Mouse (Mus musculus): ENCODE results near the gene Slc35f2. TPM values are rescaled to one million over a fixed set of nuclear protein-coding genes. Genes with fewer than 3 reads are reported as not detected.

Slc35f2 gene
- polyA plus RNA-seq, 1 experiment from 2014 or later, result 20.1 TPM

GRCm38 (mm10) chr9:53772121-53772561, 803 bp downstream of the Slc35f2 start:
- Histone ChIP-seq H3K4me2 (replicated peaks; ENCODE audit: low read depth, low read length) (peak overlapping the region; percentile 98), H3K36me3 (ENCODE audit: insufficient read depth, low read length) (no peaks in the 10 kb centered on the region), H3K9me3 (ENCODE audit: low read length) (0 out of 2 replicates have a peak, but pooled peaks cover 7% of the 10 kb centered on the region), H3K27me3 (ENCODE audit: insufficient read depth, low read length) (peaks cover 17% of the 10 kb centered on the region), H3K4me1 (ENCODE audit: insufficient read depth, low read length) (peaks cover 15% of the 10 kb centered on the region; the same call in 1 of the 2 replicates), H3K27ac (ENCODE audit: low read length) (peak overlapping the region; percentile 69; the same call in 1 of the 2 replicates), H3K4me3 (ENCODE audit: low read length) (peak overlapping the region; percentile 66), H3K9ac (replicated peaks; ENCODE audit: low read length) (peak overlapping the region; percentile 71)
- 3% methylated on average over 17 of the region's 17 CpGs for WGBS
- ATAC-seq (ENCODE audit: low FRiP score, low TSS enrichment), result peak; percentile 72

GRCm38 (mm10) chr9:53775511-53775910, 4.2 kb downstream of the Slc35f2 start:
- no peaks in the 10 kb centered on the region for H3K36me3 ChIP-seq (ENCODE audit: insufficient read depth, low read length)
- no peak overlapping the region for H3K4me2 ChIP-seq (replicated peaks; ENCODE audit: low read depth, low read length)
- H3K4me3 ChIP-seq (ENCODE audit: low read length), result no peak overlapping the region
- no peak overlapping the region for H3K9ac ChIP-seq (replicated peaks; ENCODE audit: low read length)
- 86% methylated on average over 2 of the region's 2 CpGs for WGBS
- no peak for ATAC-seq (ENCODE audit: low FRiP score, low TSS enrichment)
- H3K27ac ChIP-seq (ENCODE audit: low read length), result no peak overlapping the region
- H3K27me3 ChIP-seq (ENCODE audit: insufficient read depth, low read length), result peaks cover 14% of the 10 kb centered on the region
- peaks cover 15% of the 10 kb centered on the region; the same call in 1 of the 2 replicates for H3K4me1 ChIP-seq (ENCODE audit: insufficient read depth, low read length)
- H3K9me3 ChIP-seq (ENCODE audit: low read length), result no peaks in the 10 kb centered on the region

- Histone ChIP-seq H3K4me1 (ENCODE audit: insufficient read depth, low read length) (no peaks in the 10 kb centered on the region), H3K4me2 (replicated peaks; ENCODE audit: low read depth, low read length) (no peak overlapping the region), H3K9me3 (ENCODE audit: low read length) (no peaks in the 10 kb centered on the region), H3K27ac (ENCODE audit: low read length) (no peak overlapping the region), H3K9ac (replicated peaks; ENCODE audit: low read length) (no peak overlapping the region), H3K36me3 (ENCODE audit: insufficient read depth, low read length) (no peaks in the 10 kb centered on the region), H3K27me3 (ENCODE audit: insufficient read depth, low read length) (no peaks in the 10 kb centered on the region), H3K4me3 (ENCODE audit: low read length) (no peak overlapping the region)
- WGBS, result 66% methylated on average over 16 of the region's 16 CpGs
- no peak for ATAC-seq (ENCODE audit: low FRiP score, low TSS enrichment)
Observed at GRCm38 (mm10) chr9:53786561-53787407, 15.4 kb downstream of the Slc35f2 start.

GRCm38 (mm10) chr9:53793830-53794330, 22.5 kb downstream of the Slc35f2 start:
- WGBS, result 61% methylated on average over 1 of the region's 1 CpGs
- Histone ChIP-seq H3K27ac (ENCODE audit: low read length) (no peak overlapping the region), H3K27me3 (ENCODE audit: insufficient read depth, low read length) (no peaks in the 10 kb centered on the region), H3K4me3 (ENCODE audit: low read length) (no peak overlapping the region), H3K9me3 (ENCODE audit: low read length) (no peaks in the 10 kb centered on the region), H3K9ac (replicated peaks; ENCODE audit: low read length) (no peak overlapping the region), H3K4me2 (replicated peaks; ENCODE audit: low read depth, low read length) (no peak overlapping the region), H3K36me3 (ENCODE audit: insufficient read depth, low read length) (no peaks in the 10 kb centered on the region), H3K4me1 (ENCODE audit: insufficient read depth, low read length) (no peaks in the 10 kb centered on the region)
- ATAC-seq (ENCODE audit: low FRiP score, low TSS enrichment), result no peak

DNA sequence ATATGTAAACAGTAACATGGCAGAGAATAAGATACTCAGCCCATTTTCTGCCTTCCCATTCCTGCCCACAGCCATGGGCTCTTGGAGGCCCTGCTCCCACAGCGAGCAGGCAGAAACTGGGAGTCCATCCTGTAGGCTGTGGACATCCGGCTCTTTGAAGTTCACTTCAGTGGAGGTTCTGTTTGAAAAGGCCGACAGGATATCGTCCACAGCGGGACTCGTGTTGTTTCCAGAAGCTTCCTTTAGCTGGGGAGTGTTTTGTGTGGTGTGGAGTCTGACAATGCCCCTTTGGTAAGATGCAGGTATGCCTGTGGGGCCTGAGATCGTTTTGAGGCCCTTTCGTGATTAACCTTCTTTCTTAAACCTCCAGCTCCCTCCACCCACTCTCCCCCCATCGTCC, 23.2 kb downstream of the Slc35f2 start:
- H3K9me3 ChIP-seq (ENCODE audit: low read length), result no peaks in the 10 kb centered on the region
- H3K27me3 ChIP-seq (ENCODE audit: insufficient read depth, low read length), result no peaks in the 10 kb centered on the region
- H3K27ac ChIP-seq (ENCODE audit: low read length), result no peak overlapping the region
- H3K36me3 ChIP-seq (ENCODE audit: insufficient read depth, low read length), result no peaks in the 10 kb centered on the region
- no peak overlapping the region for H3K4me2 ChIP-seq (replicated peaks; ENCODE audit: low read depth, low read length)
- WGBS, result 38% methylated on average over 9 of the region's 9 CpGs
- H3K4me3 ChIP-seq (ENCODE audit: low read length), result no peak overlapping the region
- ATAC-seq (ENCODE audit: low FRiP score, low TSS enrichment), result no peak
- H3K9ac ChIP-seq (replicated peaks; ENCODE audit: low read length), result no peak overlapping the region
- H3K4me1 ChIP-seq (ENCODE audit: insufficient read depth, low read length), result no peaks in the 10 kb centered on the region

- ATAC-seq (ENCODE audit: low FRiP score, low TSS enrichment), result no peak
- no peaks in the 10 kb centered on the region for H3K36me3 ChIP-seq (ENCODE audit: insufficient read depth, low read length)
- no peak overlapping the region for H3K4me2 ChIP-seq (replicated peaks; ENCODE audit: low read depth, low read length)
- H3K4me3 ChIP-seq (ENCODE audit: low read length), result no peak overlapping the region
- H3K9me3 ChIP-seq (ENCODE audit: low read length), result no peaks in the 10 kb centered on the region
- no peak overlapping the region for H3K27ac ChIP-seq (ENCODE audit: low read length)
- no peak overlapping the region for H3K9ac ChIP-seq (replicated peaks; ENCODE audit: low read length)
- no peaks in the 10 kb centered on the region for H3K4me1 ChIP-seq (ENCODE audit: insufficient read depth, low read length)
- H3K27me3 ChIP-seq (ENCODE audit: insufficient read depth, low read length), result no peaks in the 10 kb centered on the region
Observed at GRCm38 (mm10) chr9:53795351-53795750, 24.0 kb downstream of the Slc35f2 start.

- H3K27ac ChIP-seq (ENCODE audit: low read length), result no peak overlapping the region
- no peak for ATAC-seq (ENCODE audit: low FRiP score, low TSS enrichment)
- no peaks in the 10 kb centered on the region for H3K27me3 ChIP-seq (ENCODE audit: insufficient read depth, low read length)
- no peak overlapping the region for H3K9ac ChIP-seq (replicated peaks; ENCODE audit: low read length)
- no peaks in the 10 kb centered on the region for H3K36me3 ChIP-seq (ENCODE audit: insufficient read depth, low read length)
- 83% methylated on average over 3 of the region's 3 CpGs for WGBS
- no peak overlapping the region for H3K4me3 ChIP-seq (ENCODE audit: low read length)
- no peaks in the 10 kb centered on the region for H3K9me3 ChIP-seq (ENCODE audit: low read length)
- no peaks in the 10 kb centered on the region for H3K4me1 ChIP-seq (ENCODE audit: insufficient read depth, low read length)
- no peak overlapping the region for H3K4me2 ChIP-seq (replicated peaks; ENCODE audit: low read depth, low read length)
Observed at GRCm38 (mm10) chr9:53796386-53796785, 25.0 kb downstream of the Slc35f2 start.

GRCm38 (mm10) chr9:53797141-53797540, 25.8 kb downstream of the Slc35f2 start:
- Histone ChIP-seq H3K27me3 (ENCODE audit: insufficient read depth, low read length) (no peaks in the 10 kb centered on the region), H3K27ac (ENCODE audit: low read length) (no peak overlapping the region), H3K9me3 (ENCODE audit: low read length) (no peaks in the 10 kb centered on the region), H3K36me3 (ENCODE audit: insufficient read depth, low read length) (no peaks in the 10 kb centered on the region), H3K4me2 (replicated peaks; ENCODE audit: low read depth, low read length) (no peak overlapping the region), H3K4me3 (ENCODE audit: low read length) (no peak overlapping the region), H3K9ac (replicated peaks; ENCODE audit: low read length) (no peak overlapping the region), H3K4me1 (ENCODE audit: insufficient read depth, low read length) (no peaks in the 10 kb centered on the region)
- 80% methylated on average over 2 of the region's 2 CpGs for WGBS
- ATAC-seq (ENCODE audit: low FRiP score, low TSS enrichment), result no peak

DNA sequence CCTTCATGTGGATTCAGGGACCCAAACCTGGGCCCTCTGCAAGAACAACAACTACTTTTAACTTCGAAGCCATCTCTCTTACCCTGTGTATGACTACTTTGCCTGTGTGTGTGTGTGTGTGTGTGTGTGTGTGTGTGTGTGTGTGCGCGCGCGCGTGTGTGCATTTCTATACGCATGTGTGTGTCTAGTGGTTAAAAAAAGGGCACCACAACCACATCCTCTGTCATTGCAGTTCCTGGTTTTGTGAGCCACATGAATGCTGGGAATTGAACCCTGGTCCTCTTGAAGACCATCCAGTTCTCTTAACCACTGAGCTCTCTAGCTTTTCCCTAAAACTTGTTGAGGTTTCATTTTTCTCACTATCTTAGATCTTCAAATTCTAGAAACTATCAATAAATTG, 31.6 kb downstream of the Slc35f2 start:
- H3K4me2 ChIP-seq (replicated peaks; ENCODE audit: low read depth, low read length), result no peak overlapping the region
- H3K36me3 ChIP-seq (ENCODE audit: insufficient read depth, low read length), result no peaks in the 10 kb centered on the region
- ATAC-seq (ENCODE audit: low FRiP score, low TSS enrichment), result no peak
- peaks cover 3% of the 10 kb centered on the region; the same call in 1 of the 2 replicates for H3K4me1 ChIP-seq (ENCODE audit: insufficient read depth, low read length)
- no peaks in the 10 kb centered on the region for H3K9me3 ChIP-seq (ENCODE audit: low read length)
- no peak overlapping the region for H3K27ac ChIP-seq (ENCODE audit: low read length)
- no peaks in the 10 kb centered on the region for H3K27me3 ChIP-seq (ENCODE audit: insufficient read depth, low read length)
- H3K9ac ChIP-seq (replicated peaks; ENCODE audit: low read length), result no peak overlapping the region
- H3K4me3 ChIP-seq (ENCODE audit: low read length), result no peak overlapping the region
- WGBS, result 96% methylated on average over 7 of the region's 7 CpGs

GRCm38 (mm10) chr9:53806496-53807086, 35.3 kb downstream of the Slc35f2 start:
- Histone ChIP-seq H3K4me3 (ENCODE audit: low read length) (no peak overlapping the region), H3K36me3 (ENCODE audit: insufficient read depth, low read length) (no peaks in the 10 kb centered on the region), H3K9me3 (ENCODE audit: low read length) (no peaks in the 10 kb centered on the region), H3K9ac (replicated peaks; ENCODE audit: low read length) (no peak overlapping the region), H3K27me3 (ENCODE audit: insufficient read depth, low read length) (no peaks in the 10 kb centered on the region), H3K4me1 (ENCODE audit: insufficient read depth, low read length) (peaks cover 3% of the 10 kb centered on the region; the same call in 1 of the 2 replicates), H3K27ac (ENCODE audit: low read length) (no peak overlapping the region), H3K4me2 (replicated peaks; ENCODE audit: low read depth, low read length) (no peak overlapping the region)
- 12% methylated on average over 7 of the region's 7 CpGs for WGBS
- ATAC-seq (ENCODE audit: low FRiP score, low TSS enrichment), result no peak
